Mouse (Mus musculus) C2C12 (cell line): ENCODE results near the gene AI854703.

Experiments
- CEBPB ChIP-seq: IDR thresholded peaks from one replicate; pipeline ENCODE4 v1.6.1; 2011; ENCODE audit warnings: low read depth, mild to moderate bottlenecking, control low read depth, moderate library complexity
- CTCF ChIP-seq: IDR thresholded peaks from one replicate; pipeline ENCODE4 v1.5.1; 2011; ENCODE audit not compliant: control insufficient read depth, insufficient read depth, insufficient read length
- MAX ChIP-seq: IDR thresholded peaks from one replicate; pipeline ENCODE4 v1.6.1; 2011; ENCODE audit warnings: mild to moderate bottlenecking, control low read depth
- MYOD1 ChIP-seq: IDR thresholded peaks from one replicate; pipeline ENCODE4 v1.6.1; 2011; ENCODE audit warnings: low read depth; ENCODE audit not compliant: control insufficient read depth, insufficient read length
- MYOG ChIP-seq: IDR thresholded peaks from one replicate; pipeline ENCODE4 v1.6.1; 2011; ENCODE audit not compliant: control insufficient read depth, insufficient read length; ENCODE audit errors: extremely low read depth
- USF1 ChIP-seq: IDR thresholded peaks from one replicate; pipeline ENCODE4 v1.6.1; 2011; ENCODE audit warnings: low read depth, mild to moderate bottlenecking, control low read depth, moderate library complexity

DNA sequence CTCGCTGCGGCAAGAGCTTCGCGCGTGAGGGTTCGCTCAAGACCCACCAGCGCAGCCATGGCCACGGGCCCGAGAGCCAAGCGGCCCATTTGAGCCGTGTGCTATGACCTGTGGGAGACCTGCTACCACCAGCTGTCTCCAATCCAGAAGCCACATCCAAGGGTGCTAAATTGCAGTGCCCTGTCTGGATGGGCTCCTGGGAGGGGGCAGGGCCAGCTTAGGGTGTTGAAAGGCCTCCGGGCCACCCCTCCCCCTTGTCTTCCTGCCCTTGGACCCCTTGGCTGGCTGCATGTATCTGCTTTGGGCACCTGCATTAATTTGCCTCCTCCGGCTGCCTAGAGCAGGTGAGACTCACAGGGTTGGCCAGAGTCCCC lies 3.1 kb downstream of the AI854703 start:
- TF ChIP-seq MAX (no peak), CEBPB (no peak), CTCF (no peak), MYOG (no peak), USF1 (no peak), MYOD1 (no peak)
